Mouse (Mus musculus): ENCODE results near the gene Lrp6. TPM values are rescaled to one million over a fixed set of nuclear protein-coding genes. Genes with fewer than 3 reads are reported as not detected.

Gene Lrp6
- polyA plus RNA-seq, 1 experiment: 17.8 TPM

- no peak for TF ChIP-seq GATA1 (IDR thresholded peaks at IDR 0.05; ENCODE audit: low read length)
Observed at GRCm38 (mm10) chr6:134591614-134592013, 24.8 kb upstream of the Lrp6 start.

DNA sequence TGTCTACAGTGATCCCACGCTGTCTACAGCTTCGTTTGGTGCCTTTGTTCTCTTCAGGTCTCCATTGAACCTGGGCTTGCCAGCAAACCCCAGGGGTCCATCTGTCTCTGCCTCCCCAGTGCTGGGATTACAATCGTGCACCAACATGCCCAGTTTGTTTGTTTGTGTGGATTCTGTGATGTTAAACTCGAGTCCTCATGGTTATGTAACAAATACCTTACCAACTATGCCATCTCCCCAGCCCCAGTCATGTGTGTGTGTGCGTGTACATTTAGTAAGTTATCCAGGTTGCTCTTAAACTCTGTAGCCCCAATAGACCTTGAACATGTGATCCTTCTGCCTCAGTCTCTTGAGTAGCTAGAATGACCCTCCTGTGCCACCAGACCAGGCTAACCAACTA, 19.5 kb upstream of the Lrp6 start:
- TF ChIP-seq GATA1 (IDR thresholded peaks at IDR 0.05; ENCODE audit: low read length): no peak

DNA sequence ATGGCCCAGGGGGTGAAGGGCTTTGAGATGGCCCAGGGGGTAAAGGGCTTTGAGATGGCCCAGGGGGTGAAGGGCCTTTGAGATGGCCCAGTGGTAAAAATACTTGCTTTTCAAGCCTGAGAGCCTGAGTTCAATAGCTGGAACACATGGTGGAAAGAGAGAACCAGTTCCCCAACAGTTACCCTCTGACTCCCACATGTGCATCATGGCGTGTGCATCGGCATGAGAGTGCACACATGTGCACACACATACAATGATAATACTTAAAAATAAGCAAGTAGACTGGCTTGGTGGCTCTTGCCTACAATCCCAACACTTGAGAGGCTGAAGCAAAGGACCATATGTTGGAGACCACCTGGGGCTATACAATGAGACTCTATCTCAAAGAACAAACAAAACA, 17.9 kb upstream of the Lrp6 start:
- TF ChIP-seq GATA1 (IDR thresholded peaks at IDR 0.05; ENCODE audit: low read length): no peak

GRCm38 (mm10) chr6:134582110-134582509, 15.3 kb upstream of the Lrp6 start:
- TF ChIP-seq GATA1 (IDR thresholded peaks at IDR 0.05; ENCODE audit: low read length): no peak

GRCm38 (mm10) chr6:134579506-134579905, 12.7 kb upstream of the Lrp6 start:
- TF ChIP-seq GATA1 (IDR thresholded peaks at IDR 0.05; ENCODE audit: low read length): no peak

GRCm38 (mm10) chr6:134578039-134578438, 11.3 kb upstream of the Lrp6 start:
- no peak for TF ChIP-seq GATA1 (IDR thresholded peaks at IDR 0.05; ENCODE audit: low read length)

GRCm38 (mm10) chr6:134575288-134575741, 8.6 kb upstream of the Lrp6 start:
- no peak for TF ChIP-seq GATA1 (IDR thresholded peaks at IDR 0.05; ENCODE audit: low read length)

- no peak for TF ChIP-seq GATA1 (IDR thresholded peaks at IDR 0.05; ENCODE audit: low read length)
Observed at GRCm38 (mm10) chr6:134567986-134568556, 1.3 kb upstream of the Lrp6 start.

- TF ChIP-seq GATA1 (IDR thresholded peaks at IDR 0.05; ENCODE audit: low read length): no peak
Observed at GRCm38 (mm10) chr6:134566248-134566817, 432 bp downstream of the Lrp6 start.

DNA sequence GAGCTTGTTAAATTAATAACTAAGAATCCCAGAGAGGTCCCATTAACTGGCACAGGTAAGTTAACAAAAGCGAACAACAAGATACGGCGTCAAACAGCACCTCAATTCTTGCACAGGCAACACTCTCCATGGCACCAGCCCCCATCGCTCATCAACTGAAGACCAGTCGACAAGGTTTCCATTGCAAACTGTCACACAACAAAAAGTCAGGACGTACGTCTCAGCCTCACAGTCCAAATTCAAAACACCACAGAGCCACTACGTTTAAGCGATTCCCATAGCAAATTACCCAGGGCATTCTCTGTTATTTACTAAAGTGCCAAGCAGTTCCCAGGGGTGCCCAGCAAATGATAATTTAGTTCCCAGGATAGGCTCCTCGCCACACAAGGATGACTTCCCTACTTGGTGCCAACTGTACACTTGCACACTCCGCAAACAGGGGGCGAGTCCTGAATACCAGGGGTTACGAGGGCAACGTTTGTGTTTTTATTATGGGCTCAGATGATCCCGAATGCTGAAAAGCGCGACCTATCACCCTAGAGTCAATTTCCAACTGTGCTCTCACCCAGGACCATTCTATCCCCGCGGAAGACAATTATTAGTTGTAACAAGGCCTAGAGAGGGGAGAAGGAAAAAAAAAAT, 1.0 kb downstream of the Lrp6 start:
- no peak for TF ChIP-seq GATA1 (IDR thresholded peaks at IDR 0.05; ENCODE audit: low read length)

DNA sequence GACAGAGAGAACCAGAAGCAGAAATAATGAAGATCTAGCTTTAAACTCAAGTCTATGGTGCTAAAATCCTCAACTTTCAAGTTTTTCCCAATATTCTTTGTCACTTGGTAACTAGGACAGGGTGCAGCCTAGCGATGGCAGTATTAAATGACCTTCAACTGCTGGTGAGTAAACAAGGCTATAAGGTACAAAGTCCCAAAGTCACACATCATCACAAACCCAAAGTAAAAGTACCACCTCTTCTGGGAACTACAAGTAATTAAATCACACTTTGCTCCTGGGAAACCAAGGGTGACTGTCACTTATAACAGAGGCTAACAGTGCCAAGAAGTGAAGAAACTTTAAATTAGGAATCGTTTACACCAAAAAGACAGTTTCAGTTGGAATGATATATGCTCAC, 2.2 kb downstream of the Lrp6 start:
- TF ChIP-seq GATA1 (IDR thresholded peaks at IDR 0.05; ENCODE audit: low read length): no peak

- no peak for TF ChIP-seq GATA1 (IDR thresholded peaks at IDR 0.05; ENCODE audit: low read length)
Observed at GRCm38 (mm10) chr6:134559635-134560034, 7.1 kb downstream of the Lrp6 start.

- no peak for TF ChIP-seq GATA1 (IDR thresholded peaks at IDR 0.05; ENCODE audit: low read length)
Observed at GRCm38 (mm10) chr6:134558546-134559129, 8.1 kb downstream of the Lrp6 start.

DNA sequence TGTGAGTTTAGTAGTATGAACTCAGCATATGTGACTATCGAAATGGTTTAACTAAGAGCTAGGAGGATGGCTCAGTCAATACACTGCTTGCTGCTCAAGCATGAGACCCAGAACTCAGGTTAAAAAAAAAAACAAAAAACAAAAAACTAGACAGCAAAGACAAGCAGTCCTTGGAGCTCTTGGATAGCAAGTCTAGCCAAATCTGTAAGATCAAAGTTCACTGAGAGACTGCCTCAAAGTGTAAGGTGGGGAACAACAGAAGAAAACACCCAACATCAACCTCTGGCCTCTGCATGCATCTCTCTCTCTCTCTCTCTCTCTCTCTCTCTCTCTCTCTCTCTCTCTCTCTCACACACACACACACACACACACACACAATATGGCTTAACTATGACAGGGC, 9.7 kb downstream of the Lrp6 start:
- no peak for TF ChIP-seq GATA1 (IDR thresholded peaks at IDR 0.05; ENCODE audit: low read length)

- no peak for TF ChIP-seq GATA1 (IDR thresholded peaks at IDR 0.05; ENCODE audit: low read length)
Observed at GRCm38 (mm10) chr6:134556185-134556950, 10.4 kb downstream of the Lrp6 start.

- no peak for TF ChIP-seq GATA1 (IDR thresholded peaks at IDR 0.05; ENCODE audit: low read length)
Observed at GRCm38 (mm10) chr6:134555178-134555577, 11.6 kb downstream of the Lrp6 start.

Measured in G1E-ER4 (cell line).